Mouse (Mus musculus): ENCODE measurements around the gene 2210418O10Rik. TPM values are rescaled to one million over a fixed set of nuclear protein-coding genes. Genes with fewer than 3 reads are reported as not detected.
"Not testable (repeated sequence)": the region's sequence is repeated elsewhere in the genome, so short reads cannot be mapped to it uniquely, and the experiment has no call there.

Gene 2210418O10Rik
- polyA plus RNA-seq (2015; fragmentation: Nextera tagmentation; extraction: Ambion mirVana): 3.3 and 4.3 TPM in 2 replicates

GRCm38 (mm10) chr2:176226269-176226668 lies at the start of gene 2210418O10Rik:
2210418O10Rik (plus strand) TSS chr2:176226569.
- H3K27ac ChIP-seq (ENCODE audit: low read length); H3K9me3 ChIP-seq (replicated peaks; ENCODE audit: control insufficient read depth, low read length): not testable (repeated sequence)

GRCm38 (mm10) chr2:176248519-176248918 lies 22.1 kb downstream of the 2210418O10Rik start:
- H3K27ac ChIP-seq (ENCODE audit: low read length); H3K9ac ChIP-seq (ENCODE audit: low read depth, low read length); ATAC-seq (ENCODE audit: low read depth); H3K4me3 ChIP-seq (ENCODE audit: low read depth, low read length); H3K9me3 ChIP-seq (replicated peaks; ENCODE audit: control insufficient read depth, low read length); H3K4me2 ChIP-seq (ENCODE audit: low read depth, low read length); H3K27me3 ChIP-seq (ENCODE audit: control insufficient read depth, insufficient read depth, low read depth, low read length); H3K36me3 ChIP-seq (ENCODE audit: control insufficient read depth, insufficient read depth); H3K4me1 ChIP-seq (ENCODE audit: control insufficient read depth, low read depth, low read length): not testable (repeated sequence)
- WGBS (ENCODE audit: insufficient replicate concordance): no CpG with 5 or more reads among the region's 1 CpGs

More at GRCm38 (mm10) chr2:176226269-176226668, at the start of gene 2210418O10Rik:
- H3K4me1 ChIP-seq (ENCODE audit: control insufficient read depth, low read depth, low read length); ATAC-seq (ENCODE audit: low read depth); H3K9ac ChIP-seq (ENCODE audit: low read depth, low read length); H3K36me3 ChIP-seq (ENCODE audit: control insufficient read depth, insufficient read depth); H3K27me3 ChIP-seq (ENCODE audit: control insufficient read depth, insufficient read depth, low read depth, low read length); H3K4me2 ChIP-seq (ENCODE audit: low read depth, low read length); H3K4me3 ChIP-seq (ENCODE audit: low read depth, low read length): not testable (repeated sequence)
- WGBS (ENCODE audit: insufficient replicate concordance): no CpG with 5 or more reads among the region's 2 CpGs

Other genes with a start within 250 kb of the 2210418O10Rik start
- 0.21 and 0.40 TPM in 2 replicates for gene Gm2004, start 76.7 kb upstream of the 2210418O10Rik start, polyA plus RNA-seq (2015; fragmentation: Nextera tagmentation; extraction: Ambion mirVana)
- not detected in 2 replicates for gene Gm11009, start 92.9 kb downstream of the 2210418O10Rik start, polyA plus RNA-seq (2015; fragmentation: Nextera tagmentation; extraction: Ambion mirVana)
- 4.2 and 4.8 TPM in 2 replicates for gene Gm14435, start 197.0 kb downstream of the 2210418O10Rik start, polyA plus RNA-seq (2015; fragmentation: Nextera tagmentation; extraction: Ambion mirVana)

All from liver, embryonic 16.5 days (tissue).